Mouse (Mus musculus) megakaryocyte-erythroid progenitor cell, adult 5-6 weeks (primary cell): ENCODE results near the gene Itsn1. TPM values are rescaled to one million over a fixed set of nuclear protein-coding genes. Genes with fewer than 3 reads are reported as not detected.

Experiments
- ATAC-seq: replicated peaks from 2 replicates; pipeline ENCODE4 v1.8.0; 2016; ENCODE audit warnings: mild to moderate bottlenecking, inconsistent platforms; ENCODE audit not compliant: severe bottlenecking, poor library complexity, low FRiP score, low TSS enrichment
- total RNA-seq, 2 experiments: library from RNA; stranded (forward) in 1 of 2; stranded (reverse) in 1 of 2; fragments of 200-1000, 215-1000 nt in 1 of 2; fragments of >200 nt in 1 of 2; fragmentation: Nextera tagmentation in 1 of 2; gene quantifications; 2 replicates each; pipeline ENCODE4 v1.2.3; 2014 to 2017

Itsn1 gene
- total RNA-seq, 2 experiments from 2014 or later, result 24.0 to 28.4 TPM

GRCm38 (mm10) chr16:91962894-91963555 lies 233.9 kb downstream of the Itsn1 start:
- ATAC-seq, result no peak

- no peak for ATAC-seq
These were observed 234.4 kb downstream of the Itsn1 start for GRCm38 (mm10) chr16:91963556-91963900.

- ATAC-seq, result peak; percentile 58
These were observed 235.5 kb downstream of the Itsn1 start for GRCm38 (mm10) chr16:91964308-91965178.

GRCm38 (mm10) chr16:91968725-91969124 lies 239.6 kb downstream of the Itsn1 start:
- no peak for ATAC-seq

- ATAC-seq, result no peak
These were observed 240.5 kb downstream of the Itsn1 start for GRCm38 (mm10) chr16:91969516-91970031.

Other genes starting within 250 kb of the Itsn1 start
- 16.3 and 19.6 TPM in 2 replicates for gene Ifnar1, start 244.0 kb upstream of the Itsn1 start, total RNA-seq (2014; fragmentation: Nextera tagmentation)
- 22.2 and 22.7 TPM in 2 replicates for gene Ifnar1, start 244.0 kb upstream of the Itsn1 start, total RNA-seq (2017)
- 7.2 and 8.7 TPM in 2 replicates for gene Ifngr2, start 182.2 kb upstream of the Itsn1 start, total RNA-seq (2014; fragmentation: Nextera tagmentation)
- gene Ifngr2, start 182.2 kb upstream of the Itsn1 start, total RNA-seq (2017), result 5.4 and 6.7 TPM in 2 replicates
- gene Tmem50b, start 131.5 kb upstream of the Itsn1 start, total RNA-seq (2014; fragmentation: Nextera tagmentation), result 2.1 and 5.1 TPM in 2 replicates
- gene Tmem50b, start 131.5 kb upstream of the Itsn1 start, total RNA-seq (2017), result 0.38 and 2.9 TPM in 2 replicates
- gene Dnajc28, start 110.3 kb upstream of the Itsn1 start, total RNA-seq (2014; fragmentation: Nextera tagmentation), result 2.2 and 2.5 TPM in 2 replicates
- 3.9 and 5.0 TPM in 2 replicates for gene Dnajc28, start 110.3 kb upstream of the Itsn1 start, total RNA-seq (2017)
- 238 and 326 TPM in 2 replicates for gene Gart, start 82.3 kb upstream of the Itsn1 start, total RNA-seq (2014; fragmentation: Nextera tagmentation)
- 560 and 702 TPM in 2 replicates for gene Gart, start 82.3 kb upstream of the Itsn1 start, total RNA-seq (2017)
- 233 and 272 TPM in 2 replicates for gene Son, start 81.8 kb upstream of the Itsn1 start, total RNA-seq (2014; fragmentation: Nextera tagmentation)
- 196 and 233 TPM in 2 replicates for gene Son, start 81.8 kb upstream of the Itsn1 start, total RNA-seq (2017)
- gene Donson, start 40.5 kb upstream of the Itsn1 start, total RNA-seq (2014; fragmentation: Nextera tagmentation), result 20.7 and 28.4 TPM in 2 replicates
- 44.6 and 49.3 TPM in 2 replicates for gene Donson, start 40.5 kb upstream of the Itsn1 start, total RNA-seq (2017)
- gene Cryzl1, start 306 bp upstream of the Itsn1 start, total RNA-seq (2014; fragmentation: Nextera tagmentation), result 33.7 and 72.0 TPM in 2 replicates
- gene Cryzl1, start 306 bp upstream of the Itsn1 start, total RNA-seq (2017), result 33.2 and 69.5 TPM in 2 replicates